Mouse (Mus musculus): ENCODE data around the gene Gabra4.
A peak's percentile ranks its signal among the peaks of the same experiment; 100 is the strongest.
"Not testable (repeated sequence)": the region's sequence is repeated elsewhere in the genome, so short reads cannot be mapped to it uniquely, and the experiment has no call there.

The Gabra4 gene

GRCm38 (mm10) chr5:71658115-71658497, at the start of gene Gabra4:
Gabra4 (minus strand) TSS chr5:71658308.
- DNase-seq (ENCODE audit: low spot score in 2 of 2) = peak in 1 of 2 experiments; percentile 3

DNA sequence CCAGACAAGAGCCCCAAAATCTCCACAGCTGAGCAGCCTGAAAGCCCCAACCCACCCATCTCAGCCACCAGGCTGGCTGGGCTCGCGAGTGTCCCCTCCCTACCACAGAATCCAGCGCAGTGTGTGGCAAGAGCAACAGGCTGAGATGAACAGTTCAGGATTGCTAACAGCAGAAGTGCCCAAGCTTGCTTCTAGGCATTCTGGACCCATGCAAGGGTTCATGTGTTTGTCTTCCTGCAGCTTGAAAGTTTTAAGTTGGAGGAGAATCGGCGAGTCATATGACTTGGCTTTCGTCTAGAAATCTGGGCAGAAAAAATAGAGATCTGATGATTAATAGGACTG, 43.1 kb upstream of the Gabra4 start:
- DNase-seq (ENCODE audit: low spot score in 2 of 2) = no peak

GRCm38 (mm10) chr5:71700468-71701272, 42.6 kb upstream of the Gabra4 start:
- peak; percentile 10 to 12 for DNase-seq (ENCODE audit: low spot score in 2 of 2)

DNA sequence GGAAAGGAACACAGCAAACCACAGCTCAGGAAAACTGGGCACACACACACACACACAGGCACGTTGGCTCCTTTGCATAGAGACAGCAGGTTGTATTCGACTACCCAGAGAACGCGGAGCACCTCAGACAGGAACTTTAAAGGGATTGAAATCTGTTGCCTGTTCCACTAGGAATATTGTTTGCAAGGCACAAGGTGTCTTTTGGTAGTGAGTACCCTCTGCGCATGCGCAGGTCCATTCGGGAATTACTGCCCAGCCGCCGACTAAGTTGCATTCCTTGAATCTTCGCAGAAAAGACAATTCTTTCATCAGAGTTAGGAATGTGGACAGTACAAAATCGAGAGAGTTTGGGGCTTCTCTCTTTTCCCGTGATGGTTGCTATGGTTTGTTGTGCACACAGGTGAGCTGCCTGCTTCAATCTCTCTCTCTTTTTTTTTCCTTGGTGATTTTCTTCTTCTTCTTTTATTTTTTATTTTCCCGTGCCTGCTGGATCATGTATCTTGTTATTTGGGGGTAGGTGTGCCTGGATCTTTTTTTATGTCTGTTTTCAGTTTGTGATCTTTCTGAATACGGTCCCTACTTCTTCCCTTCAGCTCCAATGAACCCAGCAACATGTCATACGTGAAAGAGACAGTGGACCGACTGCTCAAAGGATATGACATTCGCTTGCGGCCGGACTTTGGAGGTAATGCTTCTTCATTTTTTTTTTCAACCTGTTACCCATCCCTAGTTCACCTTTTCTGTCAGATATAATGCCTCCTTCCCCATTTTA, 41.8 kb upstream of the Gabra4 start:
- DNase-seq (ENCODE audit: low spot score in 2 of 2) = peak; percentile 3 to 25

- DNase-seq (ENCODE audit: low spot score in 2 of 2) = no peak
Measured at GRCm38 (mm10) chr5:71665593-71665992, 7.5 kb upstream of the Gabra4 start.

GRCm38 (mm10) chr5:71657482-71658114, 510 bp downstream of the Gabra4 start, which contains the start of gene Gabrb1:
Gabrb1 (plus strand) TSS chr5:71658113.
- DNase-seq (ENCODE audit: low spot score in 2 of 2) = peak in 1 of 2 experiments; percentile 6

DNA sequence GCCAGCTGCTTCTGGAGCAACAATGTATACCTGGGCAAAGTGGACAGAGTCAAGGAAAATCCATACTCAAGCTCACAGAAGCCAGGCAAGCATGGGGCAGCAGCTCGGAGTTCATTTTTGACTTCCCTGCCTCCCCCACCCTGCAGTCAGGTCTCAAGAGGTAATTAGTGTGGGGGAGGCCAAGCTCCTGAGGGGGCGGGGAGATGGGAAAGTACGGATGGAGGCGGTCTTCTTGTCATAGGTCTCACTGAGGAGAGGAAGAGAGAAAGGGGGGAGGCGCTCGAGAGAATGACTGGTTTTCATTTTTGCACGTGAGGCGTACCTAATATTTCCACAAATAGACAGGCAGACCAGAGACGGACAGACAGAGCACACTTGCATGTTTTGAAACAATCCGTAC, 1.3 kb downstream of the Gabra4 start:
- no peak for DNase-seq (ENCODE audit: low spot score in 2 of 2)

DNA sequence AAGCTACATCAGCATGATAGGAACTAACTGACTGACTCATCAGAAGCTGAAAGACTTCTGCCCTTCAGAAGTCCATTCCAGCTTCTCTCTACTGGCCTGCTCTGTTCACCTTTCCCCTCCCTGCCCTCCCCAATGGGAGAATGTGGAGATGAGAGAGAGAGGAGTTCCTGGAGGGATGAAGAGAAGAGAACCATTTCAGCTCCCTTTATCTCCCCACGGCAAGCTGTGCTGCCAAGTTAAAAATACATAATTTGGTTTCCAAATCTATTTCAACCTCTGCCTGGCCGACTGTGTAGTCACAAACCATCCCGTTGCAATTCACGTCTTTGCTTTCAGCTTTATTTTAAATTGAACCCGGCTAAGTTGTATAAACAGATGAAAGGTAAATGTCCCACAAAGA, 4.1 kb downstream of the Gabra4 start:
- DNase-seq (ENCODE audit: low spot score in 2 of 2) = no peak

- DNase-seq (ENCODE audit: low spot score in 2 of 2) = no peak
Measured at GRCm38 (mm10) chr5:71648108-71648507, 10.0 kb downstream of the Gabra4 start.

- DNase-seq (ENCODE audit: low spot score in 2 of 2) = no peak
Measured at GRCm38 (mm10) chr5:71639804-71640203, 18.3 kb downstream of the Gabra4 start.

DNA sequence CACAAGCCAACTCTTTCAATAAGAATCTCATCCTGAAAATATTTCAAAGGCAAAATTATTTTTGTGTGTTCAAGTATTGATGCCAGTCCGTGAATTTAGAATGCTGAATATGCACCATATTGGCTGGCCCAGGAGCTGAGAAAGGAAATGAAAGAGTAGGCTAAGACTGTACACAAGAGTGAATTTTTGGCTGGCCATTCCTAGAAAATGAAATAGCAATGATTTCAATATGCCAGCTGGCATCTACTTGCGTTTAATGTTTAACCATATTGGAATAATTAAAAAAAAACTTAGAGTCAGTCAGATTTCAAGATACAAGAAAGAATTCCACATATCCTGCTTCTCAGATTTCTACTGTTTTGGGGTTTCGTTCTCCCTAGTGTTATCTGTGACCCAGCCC, 30.3 kb downstream of the Gabra4 start:
- no peak for DNase-seq (ENCODE audit: low spot score in 2 of 2)

DNA sequence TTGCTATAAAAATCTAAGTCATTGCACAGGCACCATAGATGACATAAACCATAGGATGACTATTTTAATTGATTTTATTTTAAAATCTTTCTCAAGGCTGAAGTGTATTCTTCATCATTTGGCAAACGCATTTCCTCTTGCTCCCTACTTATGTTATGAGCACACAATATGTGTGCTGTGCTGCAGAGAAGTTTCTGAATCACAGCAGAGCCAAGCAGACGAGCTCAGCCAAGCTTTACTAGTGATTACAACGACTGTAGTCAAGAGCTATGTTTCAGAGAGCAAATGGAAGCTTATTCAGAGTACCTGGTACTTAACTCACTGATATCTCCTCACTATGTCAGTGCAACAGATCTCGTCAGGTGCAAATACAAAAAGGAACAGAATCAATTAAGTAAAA, 41.4 kb downstream of the Gabra4 start:
- no peak for DNase-seq (ENCODE audit: low spot score in 2 of 2)

GRCm38 (mm10) chr5:71614311-71614710, 43.8 kb downstream of the Gabra4 start:
- DNase-seq (ENCODE audit: low spot score in 2 of 2) = no peak

DNA sequence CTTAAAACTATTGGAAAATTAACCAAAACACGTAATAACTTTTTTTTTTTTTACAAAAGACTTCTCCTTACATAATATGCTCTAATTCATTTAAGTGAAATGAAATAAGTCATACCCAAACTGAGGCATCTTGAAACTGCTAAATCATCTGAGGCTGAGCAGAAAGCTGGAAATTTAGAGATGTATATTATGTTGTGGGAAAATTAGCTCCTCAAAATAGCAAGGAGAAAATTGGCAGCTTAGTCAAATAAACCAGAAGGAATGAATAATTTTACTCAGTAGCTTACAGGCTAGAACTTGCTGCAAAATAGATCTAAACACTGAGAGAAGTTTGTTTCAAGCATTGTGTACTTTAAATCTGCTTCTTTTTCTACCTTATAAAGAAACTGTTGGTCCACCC, 49.4 kb downstream of the Gabra4 start:
- DNase-seq (ENCODE audit: low spot score in 2 of 2) = no peak

GRCm38 (mm10) chr5:71606907-71607306, 51.2 kb downstream of the Gabra4 start:
- DNase-seq (ENCODE audit: low spot score in 2 of 2) = no peak

- DNase-seq (ENCODE audit: low spot score in 2 of 2) = no peak
Measured at GRCm38 (mm10) chr5:71604128-71604690, 53.9 kb downstream of the Gabra4 start.

DNA sequence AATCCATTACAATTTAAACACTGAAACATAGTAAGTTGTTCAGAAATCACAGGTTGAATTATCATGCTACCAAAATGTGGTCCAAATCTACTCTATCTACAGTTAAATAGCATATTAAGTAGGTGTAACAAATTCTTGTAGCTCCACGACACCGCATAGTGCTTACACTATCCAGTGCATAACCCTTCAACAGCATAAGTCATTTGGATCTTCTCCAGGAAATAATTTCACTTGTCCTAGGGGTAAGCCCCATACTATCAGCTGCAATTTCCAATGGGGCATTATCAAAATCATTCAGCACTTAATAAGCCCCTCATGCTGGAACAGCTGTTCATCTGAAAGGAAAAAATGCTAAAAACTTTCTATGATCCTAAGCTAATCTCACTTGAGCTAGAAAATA, 62.8 kb downstream of the Gabra4 start:
- DNase-seq (ENCODE audit: low spot score in 2 of 2) = no peak

- no peak for DNase-seq (ENCODE audit: low spot score in 2 of 2)
Measured at GRCm38 (mm10) chr5:71593745-71594255, 64.3 kb downstream of the Gabra4 start.

DNA sequence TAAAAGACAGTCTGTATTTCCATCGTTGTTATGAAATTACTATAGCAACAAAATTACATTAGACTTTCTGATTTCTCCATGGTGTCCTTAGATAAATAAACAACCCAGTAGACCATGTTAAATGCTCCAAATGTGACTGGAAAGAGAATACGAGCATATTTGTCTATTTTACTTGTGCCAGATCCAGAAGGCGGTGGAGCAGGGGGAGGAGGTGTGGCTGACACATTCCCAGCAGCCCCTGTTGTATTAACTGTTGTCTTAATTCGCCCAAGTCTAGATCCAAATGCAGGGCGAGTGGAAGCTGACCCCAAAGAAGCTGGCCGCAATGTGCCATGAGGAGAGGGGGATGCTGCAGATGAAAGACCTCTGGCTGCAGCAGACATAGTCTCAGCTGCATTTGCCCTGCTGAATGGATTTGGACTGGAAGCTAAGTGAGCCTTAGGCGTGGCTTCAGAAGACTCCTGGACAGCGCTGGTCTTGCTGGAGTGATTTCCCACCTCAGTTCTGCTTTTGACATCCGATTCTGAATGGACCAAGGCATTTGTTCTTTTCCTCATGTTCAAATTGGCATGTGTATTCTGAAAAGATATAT, 86.4 kb downstream of the Gabra4 start:
- no peak for DNase-seq (ENCODE audit: low spot score in 2 of 2)

GRCm38 (mm10) chr5:71548079-71548478, 110.0 kb downstream of the Gabra4 start, which contains the start of gene Cox7b2:
Cox7b2 (minus strand) TSS chr5:71548205.
- no peak for DNase-seq (ENCODE audit: low spot score in 2 of 2)

GRCm38 (mm10) chr5:71545554-71545953, 112.6 kb downstream of the Gabra4 start:
- DNase-seq (ENCODE audit: low spot score in 2 of 2) = no peak

DNA sequence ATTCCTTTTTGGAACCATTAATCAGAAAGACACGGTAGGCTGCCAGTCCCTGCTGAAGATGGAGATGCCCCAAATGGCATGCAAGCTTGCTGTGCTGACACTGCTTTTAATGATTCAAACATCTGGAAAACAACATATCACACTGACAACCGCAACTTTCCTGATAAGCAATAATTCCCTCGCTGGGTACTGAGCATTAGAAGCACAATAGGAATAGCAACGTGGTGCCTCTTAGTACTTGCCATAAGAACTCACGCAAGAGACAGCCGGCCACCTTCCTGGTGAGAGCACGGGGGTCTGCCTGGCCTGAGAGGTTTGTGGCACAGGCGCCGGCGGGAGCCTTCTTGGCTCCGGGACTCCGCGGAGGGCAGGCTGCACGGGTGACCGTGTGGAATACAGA, 132.6 kb downstream of the Gabra4 start:
- not testable (repeated sequence) for DNase-seq (ENCODE audit: low spot score in 2 of 2)
